Mouse (Mus musculus) forebrain, embryonic 14.5 days (tissue): ENCODE measurements at regions not wholly inside any gene's neighbourhood (a gene's known extent, or its start where the extent isn't known, plus 50 kb on each side); places are given as distances from the start of the nearest gene placed in this dataset.
"Not testable (repeated sequence)": the region's sequence is repeated elsewhere in the genome, so short reads cannot be mapped to it uniquely, and the experiment has no call there.

ENCODE experiments used
- ATAC-seq: fragments of 200-750 bp; cut with Nextera tagmentation; 2 replicates; pipeline ENCODE4 v1.8.0; 2017; ENCODE audit warnings: mild to moderate bottlenecking, moderate library complexity
- DNase-seq: peaks from one replicate; pipeline ENCODE4 v3.0.0-alpha.2; 2015; ENCODE audit warnings: low spot score
- H3K27ac ChIP-seq: fragments of 300-500 bp; sonication (generic); 2 replicates; pipeline ENCODE4 v1.5.1; 2014; ENCODE audit warnings: low read depth, mild to moderate bottlenecking, control low read depth, low read length, moderate library complexity
- H3K27me3 ChIP-seq: fragments of 300-500 bp; sonication (generic); replicated peaks from 2 replicates; pipeline ENCODE4 v1.6.1; 2014; ENCODE audit warnings: low read length, control low read depth, mixed read lengths; ENCODE audit not compliant: control insufficient read depth, insufficient read depth
- H3K36me3 ChIP-seq: fragments of 300-500 bp; sonication (generic); 2 replicates; pipeline ENCODE4 v1.6.1; 2014; ENCODE audit warnings: low read length, control low read depth; ENCODE audit not compliant: control insufficient read depth, insufficient read depth
- H3K4me1 ChIP-seq: fragments of 300-500 bp; sonication (generic); 2 replicates; pipeline ENCODE4 v1.6.1; 2014; ENCODE audit warnings: antibody characterized with exemption, low read length, control low read depth; ENCODE audit not compliant: control insufficient read depth, insufficient read depth
- H3K4me2 ChIP-seq: fragments of 300-500 bp; sonication (generic); 2 replicates; pipeline ENCODE4 v1.6.1; 2014; ENCODE audit warnings: mild to moderate bottlenecking, control low read depth, low read length
- H3K4me3 ChIP-seq: fragments of 300-500 bp; sonication (generic); 2 replicates; pipeline ENCODE4 v1.5.1; 2014; ENCODE audit warnings: low read depth, low read length, control low read depth
- H3K9ac ChIP-seq: fragments of 300-500 bp; sonication (generic); 2 replicates; pipeline ENCODE4 v1.6.1; 2014; ENCODE audit warnings: mild to moderate bottlenecking, low read length, control low read depth, moderate library complexity
- H3K9me3 ChIP-seq: fragments of 300-500 bp; sonication (generic); replicated peaks from 2 replicates; pipeline ENCODE4 v1.6.1; 2016; ENCODE audit warnings: low read length, control low read depth, mixed read lengths; ENCODE audit not compliant: control insufficient read depth
- WGBS: fragments of 180-500 bp; shearing (Covaris S2); extraction: QIAGEN DNeasy Blood & Tissue Kit; methylation state at CpG from one replicate; pipeline ENCODE4 v1.1.7; 2014; 5-methylcytosine and 5-hydroxymethylcytosine counted together

GRCm38 (mm10) chr14:60554222-60554740, 79.5 kb upstream of the Spata13 start:
- H3K4me1 ChIP-seq: peaks cover 21% of the 10 kb centered on the region

GRCm38 (mm10) chr14:60556541-60556940, 77.3 kb upstream of the Spata13 start:
- 76% methylated on average over 5 of the region's 5 CpGs for WGBS
- no peak overlapping the region for H3K27ac ChIP-seq
- no peaks in the 10 kb centered on the region for H3K27me3 ChIP-seq
- no peak overlapping the region for H3K9ac ChIP-seq
- DNase-seq: no peak
- H3K9me3 ChIP-seq: no peaks in the 10 kb centered on the region
- no peak overlapping the region for H3K4me2 ChIP-seq
- H3K4me1 ChIP-seq: peaks cover 21% of the 10 kb centered on the region
- no peak for ATAC-seq
- H3K36me3 ChIP-seq: no peaks in the 10 kb centered on the region
- no peak overlapping the region for H3K4me3 ChIP-seq

More at GRCm38 (mm10) chr14:60554222-60554740, 79.5 kb upstream of the Spata13 start:
- ATAC-seq (peak; percentile 95), DNase-seq (peak; percentile 99)
- peak overlapping the region; percentile 95 for H3K27ac ChIP-seq
- 0% methylated on average over 6 of the region's 6 CpGs for WGBS
- peak overlapping the region; percentile 29 for H3K9ac ChIP-seq
- H3K4me2 ChIP-seq: peak overlapping the region; percentile 39
- H3K9me3 ChIP-seq: no peaks in the 10 kb centered on the region
- no peaks in the 10 kb centered on the region for H3K36me3 ChIP-seq
- H3K27me3 ChIP-seq: no peaks in the 10 kb centered on the region
- no peak overlapping the region for H3K4me3 ChIP-seq

GRCm38 (mm10) chr14:60557020-60557419, 76.8 kb upstream of the Spata13 start:
- no peak overlapping the region for H3K4me3 ChIP-seq
- no peak overlapping the region for H3K9ac ChIP-seq
- H3K27me3 ChIP-seq: no peaks in the 10 kb centered on the region
- H3K4me1 ChIP-seq: peaks cover 21% of the 10 kb centered on the region
- ATAC-seq (no peak), DNase-seq (no peak)
- no peaks in the 10 kb centered on the region for H3K9me3 ChIP-seq
- no peak overlapping the region for H3K27ac ChIP-seq
- WGBS: 74% methylated on average over 4 of the region's 4 CpGs
- H3K4me2 ChIP-seq: no peak overlapping the region
- H3K36me3 ChIP-seq: no peaks in the 10 kb centered on the region

- no peak for ATAC-seq
- no peaks in the 10 kb centered on the region for H3K27me3 ChIP-seq
- 74% methylated on average over 5 of the region's 5 CpGs for WGBS
Measured at GRCm38 (mm10) chr14:60559376-60559775, 74.4 kb upstream of the Spata13 start.

GRCm38 (mm10) chr14:60559826-60560529, 73.8 kb upstream of the Spata13 start:
- H3K4me1 ChIP-seq: peaks cover 7% of the 10 kb centered on the region; the same call in 1 of the 2 replicates
- H3K9ac ChIP-seq: no peak overlapping the region
- no peak overlapping the region for H3K4me2 ChIP-seq
- ATAC-seq (no peak), DNase-seq (peak; percentile 30)
- H3K4me3 ChIP-seq: no peak overlapping the region
- 81% methylated on average over 13 of the region's 13 CpGs for WGBS
- H3K9me3 ChIP-seq: no peaks in the 10 kb centered on the region
- H3K27ac ChIP-seq: no peak overlapping the region
- H3K27me3 ChIP-seq: no peaks in the 10 kb centered on the region
- no peaks in the 10 kb centered on the region for H3K36me3 ChIP-seq

More at GRCm38 (mm10) chr14:60559376-60559775, 74.4 kb upstream of the Spata13 start:
- Histone ChIP-seq H3K4me1 (peaks cover 12% of the 10 kb centered on the region), H3K4me3 (no peak overlapping the region), H3K36me3 (no peaks in the 10 kb centered on the region), H3K27ac (no peak overlapping the region), H3K9me3 (no peaks in the 10 kb centered on the region), H3K9ac (no peak overlapping the region), H3K4me2 (no peak overlapping the region)
- DNase-seq: no peak

- ATAC-seq: no peak
- Histone ChIP-seq H3K9ac (no peak overlapping the region), H3K36me3 (no peaks in the 10 kb centered on the region), H3K4me1 (peaks cover 2% of the 10 kb centered on the region; the same call in 1 of the 2 replicates), H3K9me3 (no peaks in the 10 kb centered on the region), H3K27me3 (no peaks in the 10 kb centered on the region), H3K27ac (no peak overlapping the region), H3K4me2 (no peak overlapping the region), H3K4me3 (no peak overlapping the region)
- DNase-seq: no peak
- 86% methylated on average over 5 of the region's 5 CpGs for WGBS
Measured at GRCm38 (mm10) chr14:60576281-60576680, 57.5 kb upstream of the Spata13 start.

- not testable (repeated sequence) for DNase-seq, H3K9me3 ChIP-seq, H3K9ac ChIP-seq, H3K4me3 ChIP-seq, ATAC-seq, H3K27ac ChIP-seq, H3K4me2 ChIP-seq, H3K27me3 ChIP-seq, H3K36me3 ChIP-seq, H3K4me1 ChIP-seq
Measured at GRCm38 (mm10) chr14:60580131-60580530, 53.7 kb upstream of the Spata13 start.
